Mouse (Mus musculus): ENCODE data around the gene Trim68. TPM values are rescaled to one million over a fixed set of nuclear protein-coding genes. Genes with fewer than 3 reads are reported as not detected.

The Trim68 gene
- polyA plus RNA-seq (2015; fragmentation: Illumina TruSeq; extraction: RNeasy Lipid Tissue Mini Kit (QIAGEN cat#74804); ENCODE audit: insufficient read depth, low read depth, low replicate concordance): 4.4 TPM

DNA sequence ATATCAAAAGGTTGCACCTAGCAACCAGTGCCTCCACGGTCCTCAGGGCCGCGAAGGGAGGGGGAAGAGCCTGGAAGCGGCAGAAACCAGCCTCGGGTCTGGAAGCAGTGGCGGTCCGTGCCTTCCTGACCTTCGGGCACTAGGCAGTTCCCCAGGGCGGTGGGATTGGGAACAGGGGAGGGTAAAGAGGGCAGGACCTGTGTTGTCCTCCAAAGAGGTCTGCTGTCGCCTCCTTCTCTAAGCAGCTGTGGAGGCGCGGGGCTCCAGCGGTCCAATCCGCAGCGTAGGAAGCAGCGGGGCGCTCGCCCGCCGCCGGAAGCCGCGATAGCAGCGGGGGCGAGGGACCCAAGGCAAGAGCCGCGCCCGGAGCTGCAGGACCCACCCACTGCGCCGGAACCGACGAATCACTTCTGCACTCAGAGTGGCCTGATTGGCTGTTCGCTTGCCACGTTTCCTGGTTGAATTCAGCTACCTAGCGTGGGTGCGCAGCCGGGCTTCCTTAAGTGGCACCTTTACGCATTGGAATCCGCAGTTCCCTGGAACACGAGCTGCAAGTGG lies at the start of gene Trim68:
TSS of gene Trim68 (minus strand) at position 384 of the 558 bp plus-strand sequence.

GRCm38 (mm10) chr7:102727391-102727790 lies 40.3 kb upstream of the Trim68 start, which contains the start of gene Olfr559:
TSS of gene Olfr559 (minus strand) at chr7:102727491.

GRCm38 (mm10) chr7:102718970-102719369 lies 31.8 kb upstream of the Trim68 start, which contains the start of gene Olfr33:
TSS of gene Olfr33 (minus strand) at chr7:102719070.

GRCm38 (mm10) chr7:102701915-102702314 lies 14.8 kb upstream of the Trim68 start, which contains the start of gene Olfr558:
TSS of gene Olfr558 (plus strand) at chr7:102702215.

DNA sequence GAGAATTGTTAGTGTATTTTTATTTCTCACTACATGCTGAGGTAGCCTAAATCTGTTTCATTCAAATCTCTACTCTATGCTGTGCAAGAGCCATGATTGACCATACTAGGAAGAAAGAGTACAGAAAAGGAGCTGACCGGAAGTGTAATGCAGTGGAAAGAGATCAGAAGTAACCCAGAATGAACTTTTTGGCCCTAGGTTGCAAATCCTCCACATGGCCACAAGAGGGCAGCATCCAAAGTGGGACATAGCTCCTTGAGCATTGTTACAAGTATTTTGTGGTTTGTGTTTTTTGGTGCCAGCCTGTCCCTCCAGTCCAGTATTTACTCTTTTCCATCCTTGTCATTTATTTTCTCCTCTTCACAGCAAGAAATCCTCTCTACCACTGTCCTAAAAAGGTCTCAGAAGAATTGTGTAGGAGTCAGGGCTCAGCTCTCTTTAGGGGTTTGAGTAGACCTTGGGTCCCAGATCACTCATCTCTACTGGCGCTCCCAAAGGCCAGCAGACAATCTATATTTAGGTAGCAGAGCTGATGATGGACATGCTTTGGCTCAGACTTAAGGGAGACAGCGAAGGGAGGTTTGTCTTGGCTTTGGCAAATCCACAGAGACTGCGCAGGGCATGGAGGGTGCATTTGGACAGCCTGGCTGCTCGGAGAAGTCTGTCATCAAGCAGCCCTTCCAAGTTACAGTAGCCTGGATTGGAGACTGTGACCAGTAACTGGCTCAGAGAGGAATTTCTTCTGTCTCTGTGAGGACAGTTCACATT lies 8.4 kb upstream of the Trim68 start, which contains the start of gene Olfr557:
TSS of gene Olfr557 (plus strand) at position 553 of the 768 bp plus-strand sequence.

GRCm38 (mm10) chr7:102664599-102664998 lies 22.5 kb downstream of the Trim68 start, which contains the start of gene Olfr556:
TSS of gene Olfr556 (plus strand) at chr7:102664899.

DNA sequence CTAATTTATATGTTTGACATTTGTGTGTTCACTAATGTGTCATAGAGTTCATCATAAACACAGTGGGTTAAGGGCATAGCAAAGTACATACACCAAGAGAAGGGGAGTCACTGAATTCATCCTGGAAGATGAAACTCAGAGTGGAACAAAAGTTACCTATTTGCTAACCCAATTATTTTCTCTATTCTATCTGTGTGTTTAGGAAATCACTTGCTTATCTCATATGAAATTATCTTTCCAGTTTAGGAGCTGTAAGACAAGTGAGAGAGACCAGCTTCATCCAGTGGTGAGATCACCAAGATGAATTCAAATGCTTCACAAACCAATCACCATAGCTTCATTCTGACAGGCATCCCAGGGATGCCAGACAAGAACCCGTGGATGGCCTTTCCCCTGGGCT lies 28.6 kb downstream of the Trim68 start, which contains the start of gene Olfr555:
TSS of gene Olfr555 (plus strand) at position 301 of the 400 bp plus-strand sequence.

DNA sequence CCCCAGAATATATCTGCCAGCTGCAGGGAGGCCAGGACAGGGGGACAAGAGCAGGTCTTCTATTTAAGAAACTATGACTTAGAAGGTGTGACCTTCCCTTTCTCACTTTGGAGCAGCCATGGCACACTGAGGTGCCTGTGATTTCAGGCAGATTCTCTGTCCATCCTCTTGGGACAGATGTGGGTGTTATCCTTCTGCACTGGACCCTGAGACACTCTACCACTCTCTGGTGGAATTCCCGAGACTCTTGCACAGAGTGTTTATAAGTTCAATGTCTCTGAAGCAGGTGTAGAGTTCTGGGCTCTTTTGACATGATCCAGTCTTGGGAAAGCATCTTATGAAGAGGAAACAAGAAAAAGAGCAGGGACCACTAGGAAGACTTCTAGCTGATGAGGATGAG lies 49.0 kb downstream of the Trim68 start, which contains the start of gene Olfr554:
TSS of gene Olfr554 (plus strand) at position 301 of the 400 bp plus-strand sequence.

Other genes starting within 250 kb of the Trim68 start
- 4.1 TPM for gene Rrm1, start 245.6 kb downstream of the Trim68 start, polyA plus RNA-seq (2015; fragmentation: Illumina TruSeq; extraction: RNeasy Lipid Tissue Mini Kit (QIAGEN cat#74804); ENCODE audit: insufficient read depth, low read depth, low replicate concordance)
- not detected for gene Olfr543, start 205.6 kb downstream of the Trim68 start, polyA plus RNA-seq (2015; fragmentation: Illumina TruSeq; extraction: RNeasy Lipid Tissue Mini Kit (QIAGEN cat#74804); ENCODE audit: insufficient read depth, low read depth, low replicate concordance)
- gene Olfr544, start 199.0 kb downstream of the Trim68 start, polyA plus RNA-seq (2015; fragmentation: Illumina TruSeq; extraction: RNeasy Lipid Tissue Mini Kit (QIAGEN cat#74804); ENCODE audit: insufficient read depth, low read depth, low replicate concordance): not detected
- not detected for gene Olfr545, start 187.8 kb downstream of the Trim68 start, polyA plus RNA-seq (2015; fragmentation: Illumina TruSeq; extraction: RNeasy Lipid Tissue Mini Kit (QIAGEN cat#74804); ENCODE audit: insufficient read depth, low read depth, low replicate concordance)
- not detected for gene Olfr547, start 152.6 kb downstream of the Trim68 start, polyA plus RNA-seq (2015; fragmentation: Illumina TruSeq; extraction: RNeasy Lipid Tissue Mini Kit (QIAGEN cat#74804); ENCODE audit: insufficient read depth, low read depth, low replicate concordance)
- not detected for gene Olfr548-ps1, start 146.4 kb downstream of the Trim68 start, polyA plus RNA-seq (2015; fragmentation: Illumina TruSeq; extraction: RNeasy Lipid Tissue Mini Kit (QIAGEN cat#74804); ENCODE audit: insufficient read depth, low read depth, low replicate concordance)
- not detected for gene Olfr549, start 137.5 kb downstream of the Trim68 start, polyA plus RNA-seq (2015; fragmentation: Illumina TruSeq; extraction: RNeasy Lipid Tissue Mini Kit (QIAGEN cat#74804); ENCODE audit: insufficient read depth, low read depth, low replicate concordance)
- 3.7 TPM for gene Trim21, start 121.8 kb downstream of the Trim68 start, polyA plus RNA-seq (2015; fragmentation: Illumina TruSeq; extraction: RNeasy Lipid Tissue Mini Kit (QIAGEN cat#74804); ENCODE audit: insufficient read depth, low read depth, low replicate concordance)
- gene Olfr550, start 115.9 kb downstream of the Trim68 start, polyA plus RNA-seq (2015; fragmentation: Illumina TruSeq; extraction: RNeasy Lipid Tissue Mini Kit (QIAGEN cat#74804); ENCODE audit: insufficient read depth, low read depth, low replicate concordance): not detected
- not detected for gene Olfr551, start 95.4 kb downstream of the Trim68 start, polyA plus RNA-seq (2015; fragmentation: Illumina TruSeq; extraction: RNeasy Lipid Tissue Mini Kit (QIAGEN cat#74804); ENCODE audit: insufficient read depth, low read depth, low replicate concordance)
- gene Olfr552, start 89.6 kb downstream of the Trim68 start, polyA plus RNA-seq (2015; fragmentation: Illumina TruSeq; extraction: RNeasy Lipid Tissue Mini Kit (QIAGEN cat#74804); ENCODE audit: insufficient read depth, low read depth, low replicate concordance): not detected
- not detected for gene Olfr553, start 69.1 kb downstream of the Trim68 start, polyA plus RNA-seq (2015; fragmentation: Illumina TruSeq; extraction: RNeasy Lipid Tissue Mini Kit (QIAGEN cat#74804); ENCODE audit: insufficient read depth, low read depth, low replicate concordance)
- gene Olfr554, start 48.9 kb downstream of the Trim68 start, polyA plus RNA-seq (2015; fragmentation: Illumina TruSeq; extraction: RNeasy Lipid Tissue Mini Kit (QIAGEN cat#74804); ENCODE audit: insufficient read depth, low read depth, low replicate concordance): not detected
- gene Olfr555, start 28.5 kb downstream of the Trim68 start, polyA plus RNA-seq (2015; fragmentation: Illumina TruSeq; extraction: RNeasy Lipid Tissue Mini Kit (QIAGEN cat#74804); ENCODE audit: insufficient read depth, low read depth, low replicate concordance): not detected
- gene Olfr556, start 22.4 kb downstream of the Trim68 start, polyA plus RNA-seq (2015; fragmentation: Illumina TruSeq; extraction: RNeasy Lipid Tissue Mini Kit (QIAGEN cat#74804); ENCODE audit: insufficient read depth, low read depth, low replicate concordance): not detected
- not detected for gene Olfr557, start 8.6 kb upstream of the Trim68 start, polyA plus RNA-seq (2015; fragmentation: Illumina TruSeq; extraction: RNeasy Lipid Tissue Mini Kit (QIAGEN cat#74804); ENCODE audit: insufficient read depth, low read depth, low replicate concordance)
- gene Olfr558, start 14.9 kb upstream of the Trim68 start, polyA plus RNA-seq (2015; fragmentation: Illumina TruSeq; extraction: RNeasy Lipid Tissue Mini Kit (QIAGEN cat#74804); ENCODE audit: insufficient read depth, low read depth, low replicate concordance): 0.44 TPM
- not detected for gene Olfr33, start 31.7 kb upstream of the Trim68 start, polyA plus RNA-seq (2015; fragmentation: Illumina TruSeq; extraction: RNeasy Lipid Tissue Mini Kit (QIAGEN cat#74804); ENCODE audit: insufficient read depth, low read depth, low replicate concordance)
- not detected for gene Olfr559, start 40.2 kb upstream of the Trim68 start, polyA plus RNA-seq (2015; fragmentation: Illumina TruSeq; extraction: RNeasy Lipid Tissue Mini Kit (QIAGEN cat#74804); ENCODE audit: insufficient read depth, low read depth, low replicate concordance)
- gene Olfr560, start 72.0 kb upstream of the Trim68 start, polyA plus RNA-seq (2015; fragmentation: Illumina TruSeq; extraction: RNeasy Lipid Tissue Mini Kit (QIAGEN cat#74804); ENCODE audit: insufficient read depth, low read depth, low replicate concordance): not detected
- gene Olfr78, start 72.1 kb upstream of the Trim68 start, polyA plus RNA-seq (2015; fragmentation: Illumina TruSeq; extraction: RNeasy Lipid Tissue Mini Kit (QIAGEN cat#74804); ENCODE audit: insufficient read depth, low read depth, low replicate concordance): 2.1 TPM
- gene Olfr561, start 83.9 kb upstream of the Trim68 start, polyA plus RNA-seq (2015; fragmentation: Illumina TruSeq; extraction: RNeasy Lipid Tissue Mini Kit (QIAGEN cat#74804); ENCODE audit: insufficient read depth, low read depth, low replicate concordance): not detected
- not detected for gene Olfr564, start 116.2 kb upstream of the Trim68 start, polyA plus RNA-seq (2015; fragmentation: Illumina TruSeq; extraction: RNeasy Lipid Tissue Mini Kit (QIAGEN cat#74804); ENCODE audit: insufficient read depth, low read depth, low replicate concordance)
- gene Olfr566, start 171.4 kb upstream of the Trim68 start, polyA plus RNA-seq (2015; fragmentation: Illumina TruSeq; extraction: RNeasy Lipid Tissue Mini Kit (QIAGEN cat#74804); ENCODE audit: insufficient read depth, low read depth, low replicate concordance): not detected
- gene Olfr568, start 189.8 kb upstream of the Trim68 start, polyA plus RNA-seq (2015; fragmentation: Illumina TruSeq; extraction: RNeasy Lipid Tissue Mini Kit (QIAGEN cat#74804); ENCODE audit: insufficient read depth, low read depth, low replicate concordance): not detected
- gene Olfr569, start 203.6 kb upstream of the Trim68 start, polyA plus RNA-seq (2015; fragmentation: Illumina TruSeq; extraction: RNeasy Lipid Tissue Mini Kit (QIAGEN cat#74804); ENCODE audit: insufficient read depth, low read depth, low replicate concordance): not detected
- not detected for gene Olfr570, start 207.2 kb upstream of the Trim68 start, polyA plus RNA-seq (2015; fragmentation: Illumina TruSeq; extraction: RNeasy Lipid Tissue Mini Kit (QIAGEN cat#74804); ENCODE audit: insufficient read depth, low read depth, low replicate concordance)
- gene Olfr571, start 230.2 kb upstream of the Trim68 start, polyA plus RNA-seq (2015; fragmentation: Illumina TruSeq; extraction: RNeasy Lipid Tissue Mini Kit (QIAGEN cat#74804); ENCODE audit: insufficient read depth, low read depth, low replicate concordance): not detected
- not detected for gene Olfr572, start 237.1 kb upstream of the Trim68 start, polyA plus RNA-seq (2015; fragmentation: Illumina TruSeq; extraction: RNeasy Lipid Tissue Mini Kit (QIAGEN cat#74804); ENCODE audit: insufficient read depth, low read depth, low replicate concordance)

All from pancreas, adult 10 weeks (tissue).